Mouse (Mus musculus) lung, embryonic 15.5 days (tissue): Measurements from ENCODE around the gene Emc1. TPM values are rescaled to one million over a fixed set of nuclear protein-coding genes. Genes with fewer than 3 reads are reported as not detected.
A peak's percentile ranks its signal among the peaks of the same experiment; 100 is the strongest.

Experiments used
- ATAC-seq: fragments of 200-750 bp; cut with Nextera tagmentation; 2 replicates; pipeline ENCODE4 v1.8.0; 2017; ENCODE audit warnings: moderate number of reproducible peaks, borderline replicate concordance; ENCODE audit not compliant: low FRiP score, low TSS enrichment; ENCODE audit errors: extremely low read depth
- H3K27ac ChIP-seq: fragments of 300-500 bp; sonication (generic); 2 replicates; pipeline ENCODE4 v1.5.1; 2015; ENCODE audit warnings: moderate library complexity, mild to moderate bottlenecking, inconsistent platforms
- H3K27me3 ChIP-seq: fragments of 300-500 bp; sonication (generic); 2 replicates; pipeline ENCODE4 v1.6.1; 2015; ENCODE audit warnings: inconsistent platforms
- H3K36me3 ChIP-seq: fragments of 300-500 bp; sonication (generic); 2 replicates; pipeline ENCODE4 v1.6.1; 2015; ENCODE audit warnings: inconsistent platforms
- H3K4me1 ChIP-seq: fragments of 300-500 bp; sonication (generic); 2 replicates; pipeline ENCODE4 v1.6.1; 2015; ENCODE audit warnings: inconsistent platforms
- H3K4me2 ChIP-seq: fragments of 300-500 bp; sonication (generic); 2 replicates; pipeline ENCODE4 v1.6.1; 2015; ENCODE audit warnings: inconsistent platforms, mild to moderate bottlenecking, moderate library complexity
- H3K4me3 ChIP-seq: fragments of 300-500 bp; sonication (generic); 2 replicates; pipeline ENCODE4 v1.5.1; 2015; ENCODE audit warnings: mild to moderate bottlenecking, inconsistent platforms
- H3K9ac ChIP-seq: fragments of 300-500 bp; sonication (generic); 2 replicates; pipeline ENCODE4 v1.6.1; 2015; ENCODE audit warnings: inconsistent platforms
- H3K9me3 ChIP-seq: fragments of 300-500 bp; sonication (generic); 2 replicates; pipeline ENCODE4 v1.6.1; 2016; ENCODE audit warnings: inconsistent platforms
- WGBS: fragments of 180-500 bp; shearing (Covaris S2); methylation state at CpG from one replicate; pipeline ENCODE4 v1.1.7; 2015; 5-methylcytosine and 5-hydroxymethylcytosine counted together
- polyA plus RNA-seq: library from polyadenylated mRNA; unstranded; fragments of >200 nt; fragmentation: Nextera tagmentation; extraction: Ambion mirVana; gene quantifications from 2 replicates; pipeline ENCODE4 v1.2.1, GENCODE M21; 2015

The Emc1 gene
- polyA plus RNA-seq, result 31.9 and 33.6 TPM in 2 replicates

DNA sequence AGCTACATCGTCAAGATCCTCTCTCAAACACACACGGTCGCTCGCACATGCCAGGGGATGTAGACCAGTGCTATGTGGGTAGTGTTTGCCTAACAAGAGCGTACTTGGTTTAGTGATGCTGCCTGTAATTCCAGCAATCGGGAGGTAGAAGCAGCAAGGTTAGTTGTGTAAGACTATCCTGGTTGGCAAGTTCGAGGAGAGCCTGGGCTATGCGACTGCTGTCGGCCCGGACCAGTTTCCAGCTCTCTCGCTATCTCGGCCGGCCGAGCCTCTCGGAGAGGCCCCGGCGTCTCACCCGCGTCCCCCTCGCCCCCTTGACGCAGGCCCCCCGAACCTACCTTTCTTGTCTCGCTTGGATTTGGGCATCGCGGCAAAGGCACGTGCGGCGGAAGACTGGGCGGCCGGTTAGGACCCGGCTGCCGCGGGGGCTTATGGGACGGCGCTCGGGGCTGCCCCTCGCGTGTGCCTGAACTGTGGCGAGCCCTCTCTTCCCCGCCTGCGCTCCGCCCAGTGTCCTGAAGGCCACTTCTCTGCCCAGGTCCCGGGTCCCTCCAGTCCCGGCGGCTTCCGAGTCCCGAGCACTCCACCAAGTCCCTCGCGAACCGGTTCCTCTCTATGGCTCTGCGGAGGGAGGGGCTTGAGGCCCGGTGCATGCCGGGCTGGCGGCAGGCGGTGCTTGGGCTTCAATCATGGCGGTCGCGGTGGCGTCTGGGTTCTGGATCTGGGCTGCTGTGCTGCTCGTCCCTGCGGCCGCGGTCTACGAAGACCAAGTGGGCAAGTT lies at the start of gene Emc1, which contains the start of the genes Mrto4 and Ubr4:
Gene Emc1, plus strand, starts transcription at position 657 of the 781 bp plus-strand sequence.
Gene Mrto4, minus strand, starts transcription at position 646 of the 781 bp plus-strand sequence.
Gene Ubr4, plus strand, starts transcription at position 679 of the 781 bp plus-strand sequence.
- no peaks in the 10 kb centered on the region for H3K9me3 ChIP-seq
- H3K4me2 ChIP-seq, result peak within 1 kb of the TSS; percentile 83
- no peaks in the 10 kb centered on the region for H3K27me3 ChIP-seq
- peaks cover 46% of the 10 kb centered on the region for H3K36me3 ChIP-seq
- peak within 1 kb of the TSS; percentile 70 for H3K4me3 ChIP-seq
- ATAC-seq, result peak; percentile 93
- under 1% methylated on average over 64 of the region's 64 CpGs for WGBS
- H3K4me1 ChIP-seq, result peaks cover 17% of the 10 kb centered on the region
- H3K9ac ChIP-seq, result peak within 1 kb of the TSS; percentile 86
- peak within 1 kb of the TSS; percentile 97 for H3K27ac ChIP-seq

DNA sequence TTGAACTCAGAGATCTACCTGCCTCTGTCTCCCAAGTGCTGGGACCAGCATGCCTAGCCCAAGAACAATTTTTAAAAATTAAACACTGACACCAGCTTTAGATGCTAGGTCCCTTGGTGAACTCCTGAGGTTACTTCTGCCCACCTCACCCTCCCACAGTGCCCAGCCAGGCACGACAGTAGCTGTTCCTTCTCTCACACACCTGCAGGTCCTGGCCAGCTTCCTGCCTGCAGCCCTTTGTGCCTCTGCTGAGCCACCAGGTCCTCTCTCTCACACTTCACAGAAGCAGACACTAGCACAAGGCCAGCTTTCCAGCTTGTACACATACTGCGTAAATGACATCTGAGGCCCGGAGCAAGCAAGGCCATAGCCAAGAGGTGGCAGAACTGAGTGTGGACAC lies 46.9 kb upstream of the Emc1 start:
- H3K9me3 ChIP-seq, result no peaks in the 10 kb centered on the region
- no peak for ATAC-seq
- no peak overlapping the region for H3K9ac ChIP-seq
- no peak overlapping the region for H3K27ac ChIP-seq
- no peak overlapping the region for H3K4me3 ChIP-seq
- WGBS, result 92% methylated on average over 3 of the region's 3 CpGs
- H3K4me2 ChIP-seq, result no peak overlapping the region
- peaks cover 9% of the 10 kb centered on the region for H3K4me1 ChIP-seq
- 0 out of 2 replicates have a peak, but pooled peaks cover 7% of the 10 kb centered on the region for H3K36me3 ChIP-seq
- H3K27me3 ChIP-seq, result no peaks in the 10 kb centered on the region

DNA sequence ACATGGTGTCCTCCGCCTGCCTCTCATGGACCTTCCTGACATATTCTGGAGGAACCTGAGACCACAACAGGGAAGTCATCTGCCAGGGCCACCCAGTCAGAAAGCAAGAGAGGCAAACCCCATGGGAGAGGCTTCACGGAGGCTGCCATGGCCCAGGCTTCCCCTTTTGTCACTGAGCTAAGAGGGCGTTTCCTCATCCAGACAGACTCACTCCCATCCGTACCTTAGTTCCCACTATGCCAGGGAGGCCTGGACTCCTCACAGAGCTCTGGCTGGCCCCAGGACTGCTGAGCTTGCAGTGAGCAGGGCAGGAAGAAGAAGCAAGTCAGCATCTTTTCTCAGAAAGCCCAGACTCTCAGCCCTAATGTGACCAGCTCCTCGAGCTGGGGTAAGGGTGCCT lies 44.5 kb upstream of the Emc1 start:
- H3K4me1 ChIP-seq, result peaks cover 19% of the 10 kb centered on the region
- no peak overlapping the region for H3K9ac ChIP-seq
- no peak overlapping the region for H3K4me2 ChIP-seq
- no peak overlapping the region for H3K27ac ChIP-seq
- no peaks in the 10 kb centered on the region for H3K27me3 ChIP-seq
- WGBS, result 76% methylated on average over 5 of the region's 5 CpGs
- no peak overlapping the region for H3K4me3 ChIP-seq
- no peak for ATAC-seq
- H3K9me3 ChIP-seq, result no peaks in the 10 kb centered on the region
- 0 out of 2 replicates have a peak, but pooled peaks cover 4% of the 10 kb centered on the region for H3K36me3 ChIP-seq

DNA sequence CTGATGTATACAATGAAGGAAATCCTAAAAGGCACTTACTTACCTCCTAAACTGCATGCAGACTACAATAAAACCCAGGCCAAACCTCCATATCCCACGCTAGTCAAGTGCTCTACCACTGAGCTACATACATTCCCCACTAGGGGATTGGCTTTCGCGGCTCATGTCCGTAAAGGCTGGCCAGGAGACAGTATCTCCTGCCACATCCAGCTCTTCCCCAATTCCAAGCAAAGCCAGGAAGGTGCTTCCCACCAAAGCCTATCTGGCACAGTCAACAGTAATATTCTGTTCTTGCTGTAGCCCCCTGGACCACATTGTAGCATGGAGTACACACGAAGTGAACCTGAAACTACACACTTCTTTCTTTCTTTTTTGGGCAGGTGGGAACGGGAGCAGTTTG lies 42.7 kb upstream of the Emc1 start:
- peak overlapping the region; percentile 68 for H3K4me3 ChIP-seq
- H3K36me3 ChIP-seq, result peaks cover 9% of the 10 kb centered on the region; the same call in 1 of the 2 replicates
- peak overlapping the region; percentile 74; the same call in 1 of the 2 replicates for H3K9ac ChIP-seq
- H3K27me3 ChIP-seq, result no peaks in the 10 kb centered on the region
- ATAC-seq, result no peak
- peaks cover 19% of the 10 kb centered on the region for H3K4me1 ChIP-seq
- no peaks in the 10 kb centered on the region for H3K9me3 ChIP-seq
- H3K27ac ChIP-seq, result no peak overlapping the region
- WGBS, result 25% methylated on average over 6 of the region's 6 CpGs
- peak overlapping the region; percentile 88 for H3K4me2 ChIP-seq

DNA sequence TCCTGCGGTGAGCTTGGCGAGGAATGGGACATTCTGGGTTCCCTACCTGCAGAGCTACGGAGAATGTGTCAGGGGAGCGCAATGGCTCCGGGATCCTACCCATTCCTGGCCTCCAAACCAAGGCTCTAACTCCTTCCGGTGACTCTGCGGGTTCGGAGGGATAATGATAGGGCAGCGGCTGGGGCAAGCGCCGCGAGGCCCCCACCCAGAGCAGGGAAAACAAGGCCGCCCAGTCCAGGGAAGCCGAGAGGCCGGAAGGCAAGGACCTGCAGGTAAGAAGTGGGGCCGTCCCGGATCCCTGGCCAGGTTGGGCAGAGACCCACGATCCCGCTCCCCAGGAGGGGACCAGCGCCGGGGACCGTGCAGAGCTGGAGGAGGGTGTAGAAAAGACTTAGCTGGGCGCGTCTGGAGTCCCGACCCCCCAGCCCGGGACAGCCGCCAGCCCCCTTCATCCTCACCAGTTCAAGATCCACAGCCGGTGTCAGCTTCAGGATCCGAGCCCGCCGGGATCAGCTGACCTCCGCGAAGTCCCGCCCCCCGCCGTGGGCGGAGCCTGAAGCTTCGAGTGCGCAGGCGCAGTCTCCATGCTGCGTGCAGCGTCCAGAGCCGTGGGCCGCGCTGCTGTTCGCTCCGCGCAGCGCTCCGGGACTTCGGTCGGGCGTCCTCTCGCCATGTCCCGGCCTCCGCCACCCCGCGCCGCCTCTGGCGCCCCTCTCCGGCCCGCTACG lies 42.1 kb upstream of the Emc1 start, which contains the start of the genes Pqlc2 and Akr7a5:
Gene Pqlc2, minus strand, starts transcription at position 538 of the 728 bp plus-strand sequence.
Gene Akr7a5, plus strand, starts transcription at position 574 of the 728 bp plus-strand sequence.
- Histone ChIP-seq H3K36me3 (peaks cover 12% of the 10 kb centered on the region), H3K27ac (peak within 1 kb of the TSS; percentile 63), H3K4me1 (peaks cover 19% of the 10 kb centered on the region), H3K27me3 (no peaks in the 10 kb centered on the region), H3K9me3 (no peaks in the 10 kb centered on the region), H3K4me3 (peak within 1 kb of the TSS; percentile 68), H3K4me2 (peak within 1 kb of the TSS; percentile 88), H3K9ac (peak within 1 kb of the TSS; percentile 74)
- WGBS, result under 1% methylated on average over 63 of the region's 63 CpGs
- peak; percentile 92 for ATAC-seq

DNA sequence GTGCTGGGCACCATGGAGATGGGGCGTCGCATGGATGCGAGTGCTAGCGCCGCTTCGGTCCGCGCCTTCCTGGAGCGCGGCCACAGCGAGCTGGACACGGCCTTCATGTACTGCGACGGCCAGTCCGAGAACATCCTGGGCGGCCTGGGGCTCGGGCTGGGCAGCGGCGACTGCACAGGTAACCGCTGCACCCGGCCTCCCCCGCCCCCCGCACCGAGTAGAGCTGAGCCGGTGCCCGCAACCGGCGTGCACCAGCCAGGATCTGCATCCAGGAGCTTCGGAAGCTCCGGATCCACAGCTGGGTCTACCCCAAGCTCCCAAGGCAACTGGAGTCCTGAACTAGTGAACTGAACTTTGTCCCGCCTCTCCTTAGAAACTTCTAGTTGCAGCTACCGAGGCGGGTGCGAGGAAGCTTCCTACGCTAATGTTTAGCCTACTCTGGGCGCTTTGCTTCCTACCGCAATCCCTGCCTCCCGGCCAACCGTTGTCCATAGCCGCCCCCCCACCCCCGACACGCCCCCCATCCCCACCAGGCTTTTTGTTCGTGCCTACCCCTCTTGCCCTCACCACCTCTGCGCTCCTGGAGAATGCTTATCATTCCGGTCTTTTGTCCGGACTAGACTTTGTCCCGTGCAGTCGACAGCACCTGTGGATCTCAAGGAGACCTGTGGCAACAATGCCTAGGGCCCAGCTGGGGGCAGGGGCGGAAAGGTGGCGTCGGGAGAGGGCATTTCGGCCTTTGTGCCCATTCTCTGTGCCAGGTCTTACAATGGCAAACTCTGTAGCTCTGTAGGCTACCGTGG lies 41.3 kb upstream of the Emc1 start:
- Histone ChIP-seq H3K4me1 (peaks cover 19% of the 10 kb centered on the region), H3K9ac (peak overlapping the region; percentile 74), H3K4me3 (peak overlapping the region; percentile 68), H3K36me3 (peaks cover 17% of the 10 kb centered on the region), H3K27me3 (no peaks in the 10 kb centered on the region), H3K27ac (peak overlapping the region; percentile 63), H3K9me3 (no peaks in the 10 kb centered on the region), H3K4me2 (peak overlapping the region; percentile 88)
- 1% methylated on average over 53 of the region's 53 CpGs for WGBS
- peak; percentile 77; the same call in 1 of the 2 replicates for ATAC-seq

DNA sequence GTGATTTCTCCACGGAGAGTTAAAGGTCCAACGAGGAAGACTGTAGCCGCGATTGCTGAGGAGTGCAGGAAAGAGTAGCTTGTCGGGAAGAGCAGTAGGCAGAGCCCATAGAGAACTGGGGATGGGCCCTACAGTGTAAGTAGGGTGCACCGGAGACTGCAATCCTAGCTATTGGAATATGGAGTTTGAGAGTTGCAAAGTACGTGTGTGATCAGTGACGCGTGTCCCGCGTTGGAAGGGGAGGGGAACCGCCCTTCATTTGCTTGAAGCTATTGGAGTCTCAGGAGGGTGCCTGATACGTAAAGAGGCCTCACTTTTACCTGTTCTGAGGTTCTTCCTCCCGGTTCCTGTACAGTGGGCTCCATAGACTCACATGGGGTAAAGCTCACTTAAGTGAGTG lies 40.7 kb upstream of the Emc1 start:
- no peaks in the 10 kb centered on the region for H3K9me3 ChIP-seq
- peak overlapping the region; percentile 68 for H3K4me3 ChIP-seq
- H3K27me3 ChIP-seq, result no peaks in the 10 kb centered on the region
- H3K9ac ChIP-seq, result peak overlapping the region; percentile 74
- H3K27ac ChIP-seq, result no peak overlapping the region
- peak overlapping the region; percentile 88 for H3K4me2 ChIP-seq
- H3K4me1 ChIP-seq, result peaks cover 19% of the 10 kb centered on the region
- peaks cover 20% of the 10 kb centered on the region for H3K36me3 ChIP-seq
- 15% methylated on average over 14 of the region's 14 CpGs for WGBS
- ATAC-seq, result no peak

DNA sequence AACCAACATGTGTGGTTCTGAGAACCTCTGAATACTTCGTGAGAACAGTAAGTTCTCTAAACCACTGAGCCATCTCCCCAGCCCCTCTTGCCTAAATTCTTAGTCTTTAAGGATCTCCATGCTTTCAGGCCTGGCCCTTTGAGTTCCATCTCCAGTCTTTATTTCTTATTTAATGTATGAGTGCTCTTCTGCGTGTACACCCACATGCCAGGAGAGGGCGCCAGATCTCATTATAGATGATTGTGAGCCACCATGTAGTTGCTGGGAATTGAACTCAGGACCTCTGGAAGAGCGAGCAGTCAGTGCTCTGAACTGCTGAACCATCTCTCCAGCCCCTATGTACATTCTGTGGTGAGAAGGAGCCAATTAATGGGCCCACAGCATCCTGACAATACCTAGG lies 39.8 kb upstream of the Emc1 start:
- 63% methylated on average over 4 of the region's 4 CpGs for WGBS
- Histone ChIP-seq H3K4me1 (peaks cover 19% of the 10 kb centered on the region), H3K36me3 (peaks cover 25% of the 10 kb centered on the region), H3K4me2 (no peak overlapping the region), H3K27me3 (no peaks in the 10 kb centered on the region), H3K4me3 (no peak overlapping the region), H3K9me3 (no peaks in the 10 kb centered on the region), H3K9ac (no peak overlapping the region), H3K27ac (no peak overlapping the region)
- ATAC-seq, result no peak

DNA sequence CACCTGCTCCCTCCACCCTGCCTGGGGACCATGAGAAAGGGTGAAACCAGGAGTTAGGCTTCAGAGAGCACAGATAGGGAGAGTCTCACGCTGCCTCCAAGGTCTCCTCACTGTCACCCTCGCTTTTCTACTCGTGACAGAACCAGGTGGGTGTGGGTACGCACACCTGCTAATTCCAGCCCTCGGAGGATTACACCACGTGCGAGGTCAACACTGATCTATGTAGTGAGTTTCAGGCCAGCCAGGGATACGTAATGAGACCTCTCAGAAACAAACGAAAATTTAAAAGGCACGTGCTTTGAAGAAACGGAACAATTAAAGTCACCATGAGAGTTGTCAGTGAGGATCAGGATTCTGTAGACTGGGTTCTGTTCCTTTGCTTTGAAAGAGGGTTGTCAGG lies 33.9 kb upstream of the Emc1 start:
- 88% methylated on average over 11 of the region's 11 CpGs for WGBS
- Histone ChIP-seq H3K4me3 (no peak overlapping the region), H3K27me3 (no peaks in the 10 kb centered on the region), H3K9me3 (no peaks in the 10 kb centered on the region), H3K36me3 (peaks cover 35% of the 10 kb centered on the region), H3K4me1 (no peaks in the 10 kb centered on the region), H3K9ac (no peak overlapping the region), H3K27ac (no peak overlapping the region), H3K4me2 (no peak overlapping the region)
- no peak for ATAC-seq

DNA sequence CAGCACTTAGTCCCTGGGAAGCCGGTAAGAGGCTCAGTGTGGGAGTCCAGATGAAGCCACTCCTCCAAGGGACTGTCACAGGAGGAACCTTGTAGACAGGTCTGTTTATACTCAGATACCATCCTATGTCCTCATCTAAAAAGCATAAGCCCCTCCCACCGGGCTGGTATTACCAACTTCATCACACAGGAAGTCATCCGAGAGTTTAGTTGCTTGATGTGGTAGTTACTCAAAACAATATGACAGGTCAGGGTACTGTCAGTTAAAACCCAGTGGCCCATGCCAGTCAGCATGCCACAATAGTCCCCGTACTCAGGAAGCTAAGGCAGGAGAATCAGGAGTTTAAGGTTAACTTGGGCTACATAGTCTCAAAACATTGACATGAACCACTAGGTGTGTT lies 32.6 kb upstream of the Emc1 start:
- Histone ChIP-seq H3K27ac (no peak overlapping the region), H3K4me2 (no peak overlapping the region), H3K4me1 (no peaks in the 10 kb centered on the region), H3K27me3 (no peaks in the 10 kb centered on the region), H3K36me3 (peaks cover 29% of the 10 kb centered on the region), H3K9ac (no peak overlapping the region), H3K4me3 (no peak overlapping the region), H3K9me3 (no peaks in the 10 kb centered on the region)
- no peak for ATAC-seq
- 86% methylated on average over 4 of the region's 4 CpGs for WGBS

DNA sequence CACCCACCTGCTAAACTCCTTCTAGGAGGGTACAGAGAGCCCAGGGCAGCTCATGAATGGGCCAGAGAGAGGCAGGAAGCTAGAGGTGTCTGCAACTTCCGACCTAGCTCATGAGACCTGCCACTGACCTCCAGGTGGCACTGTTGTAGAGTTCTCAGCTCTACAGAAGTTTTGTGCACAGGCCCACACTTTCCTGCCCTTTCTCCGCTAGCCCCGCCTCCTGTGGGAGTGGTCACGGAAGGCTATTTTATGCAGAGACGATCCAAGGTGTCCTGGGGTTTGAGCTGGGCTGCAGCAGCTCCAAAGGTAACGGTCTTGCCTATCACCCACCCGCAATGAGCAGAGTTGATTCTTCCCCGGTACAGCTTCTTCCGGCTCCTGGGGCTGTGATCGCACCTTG lies 21.8 kb upstream of the Emc1 start:
- ATAC-seq, result peak; percentile 86
- peak overlapping the region; percentile 31 for H3K4me3 ChIP-seq
- 0 out of 2 replicates have a peak, but pooled peaks cover 8% of the 10 kb centered on the region for H3K4me1 ChIP-seq
- H3K9me3 ChIP-seq, result no peaks in the 10 kb centered on the region
- no peaks in the 10 kb centered on the region for H3K36me3 ChIP-seq
- 8% methylated on average over 10 of the region's 10 CpGs for WGBS
- H3K27me3 ChIP-seq, result peaks cover 8% of the 10 kb centered on the region; the same call in 1 of the 2 replicates
- H3K27ac ChIP-seq, result no peak overlapping the region
- no peak overlapping the region for H3K9ac ChIP-seq
- H3K4me2 ChIP-seq, result peak overlapping the region; percentile 48
